Mouse (Mus musculus): ENCODE data around the gene Mgll. TPM values are rescaled to one million over a fixed set of nuclear protein-coding genes. Genes with fewer than 3 reads are reported as not detected.
A peak's percentile ranks its signal among the peaks of the same experiment; 100 is the strongest.

The Mgll gene
- polyA plus RNA-seq, 1 experiment from 2014 or later: 75.8 TPM

GRCm38 (mm10) chr6:88813832-88814231 is 89.6 kb downstream of the Mgll start:
- ATAC-seq (ENCODE audit: borderline replicate concordance, extremely low read depth, low FRiP score, low TSS enrichment): no peak
- H3K9me3 ChIP-seq: no peaks in the 10 kb centered on the region

GRCm38 (mm10) chr6:88815036-88815435 is 90.8 kb downstream of the Mgll start:
- H3K4me2 ChIP-seq: no peak overlapping the region
- no peak overlapping the region for H3K9ac ChIP-seq
- no peak overlapping the region for H3K4me3 ChIP-seq
- H3K36me3 ChIP-seq: no peaks in the 10 kb centered on the region
- 81% methylated on average over 3 of the region's 3 CpGs for WGBS
- ATAC-seq (ENCODE audit: borderline replicate concordance, extremely low read depth, low FRiP score, low TSS enrichment): no peak
- no peak overlapping the region for H3K27ac ChIP-seq
- H3K4me1 ChIP-seq: peaks cover 24% of the 10 kb centered on the region
- no peaks in the 10 kb centered on the region for H3K9me3 ChIP-seq
- H3K27me3 ChIP-seq: no peaks in the 10 kb centered on the region

More at GRCm38 (mm10) chr6:88813832-88814231, 89.6 kb downstream of the Mgll start:
- peaks cover 36% of the 10 kb centered on the region for H3K4me1 ChIP-seq
- WGBS: 71% methylated on average over 10 of the region's 10 CpGs
- no peaks in the 10 kb centered on the region for H3K27me3 ChIP-seq
- H3K4me3 ChIP-seq: no peak overlapping the region
- H3K4me2 ChIP-seq: no peak overlapping the region
- H3K9ac ChIP-seq: no peak overlapping the region
- H3K36me3 ChIP-seq: no peaks in the 10 kb centered on the region
- no peak overlapping the region for H3K27ac ChIP-seq

- H3K36me3 ChIP-seq: no peaks in the 10 kb centered on the region
- no peak for ATAC-seq (ENCODE audit: borderline replicate concordance, extremely low read depth, low FRiP score, low TSS enrichment)
- no peak overlapping the region for H3K4me2 ChIP-seq
- H3K9ac ChIP-seq: no peak overlapping the region
- no peaks in the 10 kb centered on the region for H3K27me3 ChIP-seq
- no peak overlapping the region for H3K27ac ChIP-seq
- H3K4me1 ChIP-seq: peaks cover 19% of the 10 kb centered on the region
- H3K9me3 ChIP-seq: no peaks in the 10 kb centered on the region
- WGBS: 92% methylated on average over 3 of the region's 3 CpGs
- H3K4me3 ChIP-seq: no peak overlapping the region
These were observed 91.3 kb downstream of the Mgll start for GRCm38 (mm10) chr6:88815489-88815888.

- no peaks in the 10 kb centered on the region for H3K36me3 ChIP-seq
- no peak overlapping the region for H3K9ac ChIP-seq
- ATAC-seq (ENCODE audit: borderline replicate concordance, extremely low read depth, low FRiP score, low TSS enrichment): no peak
- no peak overlapping the region for H3K27ac ChIP-seq
- H3K9me3 ChIP-seq: no peaks in the 10 kb centered on the region
- H3K4me1 ChIP-seq: peaks cover 22% of the 10 kb centered on the region
- H3K4me2 ChIP-seq: no peak overlapping the region
- no peaks in the 10 kb centered on the region for H3K27me3 ChIP-seq
- H3K4me3 ChIP-seq: no peak overlapping the region
- whole genome bisulfite sequencing: 67% methylated on average over 3 of the region's 3 CpGs
These were observed 92.7 kb downstream of the Mgll start for GRCm38 (mm10) chr6:88816913-88817312.

GRCm38 (mm10) chr6:88820853-88821252 is 96.6 kb downstream of the Mgll start:
- H3K4me1 ChIP-seq: peaks cover 18% of the 10 kb centered on the region
- no peaks in the 10 kb centered on the region for H3K27me3 ChIP-seq
- no peak overlapping the region for H3K4me3 ChIP-seq
- H3K9me3 ChIP-seq: no peaks in the 10 kb centered on the region
- H3K36me3 ChIP-seq: no peaks in the 10 kb centered on the region
- no peak overlapping the region for H3K9ac ChIP-seq
- no peak overlapping the region for H3K4me2 ChIP-seq
- peak; percentile 60; the same call in 1 of the 2 replicates for ATAC-seq (ENCODE audit: borderline replicate concordance, extremely low read depth, low FRiP score, low TSS enrichment)
- 6% methylated on average over 3 of the region's 3 CpGs for WGBS
- H3K27ac ChIP-seq: no peak overlapping the region

GRCm38 (mm10) chr6:88821294-88821693 is 97.1 kb downstream of the Mgll start:
- no peak overlapping the region for H3K27ac ChIP-seq
- H3K4me1 ChIP-seq: peaks cover 18% of the 10 kb centered on the region
- H3K9ac ChIP-seq: no peak overlapping the region
- H3K4me3 ChIP-seq: no peak overlapping the region
- no peaks in the 10 kb centered on the region for H3K9me3 ChIP-seq
- WGBS: 92% methylated on average over 6 of the region's 6 CpGs
- no peak for ATAC-seq (ENCODE audit: borderline replicate concordance, extremely low read depth, low FRiP score, low TSS enrichment)
- H3K36me3 ChIP-seq: no peaks in the 10 kb centered on the region
- H3K4me2 ChIP-seq: no peak overlapping the region
- no peaks in the 10 kb centered on the region for H3K27me3 ChIP-seq

- H3K4me3 ChIP-seq: no peak overlapping the region
- no peak overlapping the region for H3K27ac ChIP-seq
- H3K36me3 ChIP-seq: no peaks in the 10 kb centered on the region
- H3K9me3 ChIP-seq: no peaks in the 10 kb centered on the region
- H3K9ac ChIP-seq: no peak overlapping the region
- WGBS: 38% methylated on average over 11 of the region's 11 CpGs
- peaks cover 24% of the 10 kb centered on the region for H3K4me1 ChIP-seq
- no peak overlapping the region for H3K4me2 ChIP-seq
- H3K27me3 ChIP-seq: no peaks in the 10 kb centered on the region
- peak; percentile 41; the same call in 1 of the 2 replicates for ATAC-seq (ENCODE audit: borderline replicate concordance, extremely low read depth, low FRiP score, low TSS enrichment)
These were observed 97.7 kb downstream of the Mgll start for GRCm38 (mm10) chr6:88821901-88822300.

- H3K4me2 ChIP-seq: no peak overlapping the region
- H3K9ac ChIP-seq: no peak overlapping the region
- no peaks in the 10 kb centered on the region for H3K36me3 ChIP-seq
- 69% methylated on average over 7 of the region's 7 CpGs for WGBS
- peaks cover 33% of the 10 kb centered on the region for H3K4me1 ChIP-seq
- no peak for ATAC-seq (ENCODE audit: borderline replicate concordance, extremely low read depth, low FRiP score, low TSS enrichment)
- H3K4me3 ChIP-seq: no peak overlapping the region
- no peaks in the 10 kb centered on the region for H3K9me3 ChIP-seq
- no peak overlapping the region for H3K27ac ChIP-seq
- H3K27me3 ChIP-seq: no peaks in the 10 kb centered on the region
These were observed 100.0 kb downstream of the Mgll start for GRCm38 (mm10) chr6:88824183-88824582.

GRCm38 (mm10) chr6:88826088-88826487 is 101.9 kb downstream of the Mgll start:
- no peak overlapping the region for H3K9ac ChIP-seq
- H3K4me1 ChIP-seq: peaks cover 27% of the 10 kb centered on the region
- whole genome bisulfite sequencing: 45% methylated on average over 3 of the region's 3 CpGs
- ATAC-seq (ENCODE audit: borderline replicate concordance, extremely low read depth, low FRiP score, low TSS enrichment): no peak
- no peaks in the 10 kb centered on the region for H3K27me3 ChIP-seq
- H3K9me3 ChIP-seq: no peaks in the 10 kb centered on the region
- no peak overlapping the region for H3K4me2 ChIP-seq
- no peak overlapping the region for H3K4me3 ChIP-seq
- H3K27ac ChIP-seq: no peak overlapping the region
- no peaks in the 10 kb centered on the region for H3K36me3 ChIP-seq

GRCm38 (mm10) chr6:88826545-88826944 is 102.3 kb downstream of the Mgll start:
- H3K4me1 ChIP-seq: peaks cover 22% of the 10 kb centered on the region
- no peaks in the 10 kb centered on the region for H3K27me3 ChIP-seq
- WGBS: 23% methylated on average over 6 of the region's 6 CpGs
- no peak overlapping the region for H3K4me2 ChIP-seq
- H3K27ac ChIP-seq: no peak overlapping the region
- H3K4me3 ChIP-seq: no peak overlapping the region
- H3K9ac ChIP-seq: no peak overlapping the region
- peak; percentile 60 for ATAC-seq (ENCODE audit: borderline replicate concordance, extremely low read depth, low FRiP score, low TSS enrichment)
- H3K36me3 ChIP-seq: no peaks in the 10 kb centered on the region
- H3K9me3 ChIP-seq: no peaks in the 10 kb centered on the region

- 0 out of 2 replicates have a peak, but pooled peaks have one; percentile 11 for ATAC-seq (ENCODE audit: borderline replicate concordance, extremely low read depth, low FRiP score, low TSS enrichment)
- Histone ChIP-seq H3K4me2 (no peak overlapping the region), H3K36me3 (no peaks in the 10 kb centered on the region), H3K4me3 (no peak overlapping the region), H3K4me1 (peaks cover 18% of the 10 kb centered on the region), H3K27me3 (no peaks in the 10 kb centered on the region), H3K9ac (no peak overlapping the region), H3K9me3 (no peaks in the 10 kb centered on the region), H3K27ac (no peak overlapping the region)
- WGBS: 57% methylated on average over 3 of the region's 3 CpGs
These were observed 102.8 kb downstream of the Mgll start for GRCm38 (mm10) chr6:88826965-88827364.

GRCm38 (mm10) chr6:88827395-88828205 is 103.4 kb downstream of the Mgll start:
- Histone ChIP-seq H3K27ac (no peak overlapping the region), H3K4me2 (no peak overlapping the region), H3K4me3 (no peak overlapping the region), H3K27me3 (no peaks in the 10 kb centered on the region), H3K9me3 (no peaks in the 10 kb centered on the region), H3K36me3 (no peaks in the 10 kb centered on the region), H3K9ac (no peak overlapping the region), H3K4me1 (peaks cover 16% of the 10 kb centered on the region)
- no peak for ATAC-seq (ENCODE audit: borderline replicate concordance, extremely low read depth, low FRiP score, low TSS enrichment)
- 57% methylated on average over 13 of the region's 13 CpGs for WGBS
